Mouse (Mus musculus): Measurements from ENCODE around the gene Adora3. TPM values are rescaled to one million over a fixed set of nuclear protein-coding genes. Genes with fewer than 3 reads are reported as not detected.

Gene Adora3
- polyA plus RNA-seq, 1 experiment from 2014 or later, result 0.43 TPM

DNA sequence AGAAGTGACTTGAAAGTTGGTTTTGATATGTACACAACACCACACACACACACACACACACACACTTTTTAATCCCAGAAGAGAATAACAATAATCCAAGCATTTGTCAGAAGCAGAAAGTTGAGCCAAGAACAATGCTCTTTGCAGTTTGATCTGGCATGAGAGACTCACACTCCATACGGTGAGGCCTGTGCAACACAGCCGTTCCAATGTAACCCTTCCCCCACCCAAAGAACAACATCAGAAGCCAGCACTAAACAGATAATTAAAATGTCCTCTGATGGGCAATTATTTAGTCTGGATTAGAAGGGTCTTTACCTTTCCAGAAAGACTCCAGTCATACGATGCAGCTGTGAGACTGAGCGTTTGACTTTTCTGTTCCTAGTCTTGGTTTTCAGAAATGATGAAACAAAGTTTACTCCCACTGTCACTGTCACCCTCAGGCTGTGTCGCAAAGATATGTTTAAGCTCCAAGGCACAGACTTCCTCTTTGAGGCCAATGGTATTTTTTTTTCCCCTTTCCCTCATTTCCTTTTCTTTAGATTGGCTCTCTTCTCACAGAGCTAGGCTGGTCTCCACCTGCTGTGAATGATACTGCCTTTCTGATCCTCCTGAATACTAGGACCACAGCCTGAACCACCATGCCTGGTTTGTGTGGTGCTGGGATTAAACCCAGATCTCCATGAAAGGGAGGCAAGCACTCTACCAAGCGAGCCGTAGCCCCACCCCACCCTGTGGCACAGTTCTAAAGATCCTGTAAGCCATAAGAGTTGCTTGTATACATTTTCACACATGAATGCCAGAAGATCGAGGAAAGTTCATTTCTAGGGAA is 61.8 kb downstream of the Adora3 start, which contains the start of gene I830077J02Rik:
I830077J02Rik (minus strand) TSS at position 425 of the 832 bp plus-strand sequence.
- H3K27me3 ChIP-seq (replicated peaks; ENCODE audit: control insufficient read depth, insufficient read depth, low read length), result no peaks in the 10 kb centered on the region
- ATAC-seq, result no peak
- H3K4me2 ChIP-seq (replicated peaks; ENCODE audit: low read depth), result no peak within 1 kb of the TSS
- TF ChIP-seq CTCF (IDR thresholded peaks at IDR 0.05; ENCODE audit: low read depth), result no peak
- no peaks in the 10 kb centered on the region for H3K9me3 ChIP-seq (ENCODE audit: control insufficient read depth)
- no peak within 1 kb of the TSS for H3K9ac ChIP-seq (ENCODE audit: low read depth, low read length)
- no peak within 1 kb of the TSS for H3K4me3 ChIP-seq (ENCODE audit: low read depth, low read length)
- H3K27ac ChIP-seq (ENCODE audit: low read depth, low read length), result no peak within 1 kb of the TSS
- H3K4me1 ChIP-seq (replicated peaks; ENCODE audit: control insufficient read depth, insufficient read depth, low read length), result no peaks in the 10 kb centered on the region
- 78% methylated on average over 8 of the region's 8 CpGs for whole genome bisulfite sequencing
- peaks cover 1% of the 10 kb centered on the region; the same call in 1 of the 2 replicates for H3K36me3 ChIP-seq (ENCODE audit: control insufficient read depth, insufficient read depth)

DNA sequence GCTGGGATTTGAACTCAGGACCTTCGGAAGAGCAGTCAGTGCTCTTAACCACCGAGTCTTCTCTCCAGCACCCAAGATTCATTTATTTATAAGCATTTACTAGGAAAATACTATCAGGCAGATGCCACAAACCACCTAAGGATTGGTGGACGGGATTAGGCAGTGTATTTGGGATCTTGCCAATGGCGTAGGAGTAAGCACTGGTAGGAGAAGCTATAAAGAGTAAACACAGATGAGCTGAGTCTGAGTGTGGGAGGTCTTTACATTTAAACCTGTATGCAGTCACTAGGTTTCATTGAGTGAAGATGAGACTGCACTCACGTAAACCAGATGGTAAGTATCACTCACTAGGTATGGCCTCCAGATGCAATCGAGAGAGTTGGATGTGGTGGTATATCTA is 63.3 kb downstream of the Adora3 start:
- Histone ChIP-seq H3K4me1 (replicated peaks; ENCODE audit: control insufficient read depth, insufficient read depth, low read length) (no peaks in the 10 kb centered on the region), H3K4me2 (replicated peaks; ENCODE audit: low read depth) (no peak overlapping the region), H3K27me3 (replicated peaks; ENCODE audit: control insufficient read depth, insufficient read depth, low read length) (no peaks in the 10 kb centered on the region), H3K9ac (ENCODE audit: low read depth, low read length) (no peak overlapping the region), H3K27ac (ENCODE audit: low read depth, low read length) (no peak overlapping the region), H3K36me3 (ENCODE audit: control insufficient read depth, insufficient read depth) (peaks cover 7% of the 10 kb centered on the region; the same call in 1 of the 2 replicates), H3K4me3 (ENCODE audit: low read depth, low read length) (no peak overlapping the region), H3K9me3 (ENCODE audit: control insufficient read depth) (no peaks in the 10 kb centered on the region)
- TF ChIP-seq CTCF (IDR thresholded peaks at IDR 0.05; ENCODE audit: low read depth), result no peak
- no peak for ATAC-seq
- 89% methylated on average over 6 of the region's 6 CpGs for WGBS

DNA sequence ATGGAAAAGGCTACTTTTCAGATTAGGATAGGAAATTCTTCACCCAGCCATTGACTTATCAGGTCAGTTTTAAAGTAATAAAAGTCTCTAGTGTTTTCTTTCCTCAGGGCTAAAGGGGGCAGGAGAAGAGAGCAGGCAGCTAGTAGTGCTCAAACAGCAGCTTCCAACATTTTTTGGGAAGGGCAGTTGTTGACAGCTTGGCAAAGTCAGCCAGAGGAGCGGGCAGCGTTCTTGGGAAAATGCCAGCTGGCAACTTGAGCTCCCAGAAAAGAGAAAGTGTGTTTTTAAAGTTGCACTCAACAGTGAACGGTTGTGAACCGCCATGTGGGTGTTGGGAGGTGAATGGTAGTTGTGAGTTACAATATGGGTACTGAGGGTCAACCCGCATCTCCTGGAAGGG is 64.4 kb downstream of the Adora3 start:
- ATAC-seq, result no peak
- Histone ChIP-seq H3K4me2 (replicated peaks; ENCODE audit: low read depth) (no peak overlapping the region), H3K36me3 (ENCODE audit: control insufficient read depth, insufficient read depth) (peaks cover 7% of the 10 kb centered on the region; the same call in 1 of the 2 replicates), H3K9ac (ENCODE audit: low read depth, low read length) (no peak overlapping the region), H3K27me3 (replicated peaks; ENCODE audit: control insufficient read depth, insufficient read depth, low read length) (no peaks in the 10 kb centered on the region), H3K4me1 (replicated peaks; ENCODE audit: control insufficient read depth, insufficient read depth, low read length) (no peaks in the 10 kb centered on the region), H3K4me3 (ENCODE audit: low read depth, low read length) (no peak overlapping the region), H3K27ac (ENCODE audit: low read depth, low read length) (no peak overlapping the region), H3K9me3 (ENCODE audit: control insufficient read depth) (no peaks in the 10 kb centered on the region)
- TF ChIP-seq CTCF (IDR thresholded peaks at IDR 0.05; ENCODE audit: low read depth), result no peak
- 79% methylated on average over 5 of the region's 5 CpGs for WGBS

DNA sequence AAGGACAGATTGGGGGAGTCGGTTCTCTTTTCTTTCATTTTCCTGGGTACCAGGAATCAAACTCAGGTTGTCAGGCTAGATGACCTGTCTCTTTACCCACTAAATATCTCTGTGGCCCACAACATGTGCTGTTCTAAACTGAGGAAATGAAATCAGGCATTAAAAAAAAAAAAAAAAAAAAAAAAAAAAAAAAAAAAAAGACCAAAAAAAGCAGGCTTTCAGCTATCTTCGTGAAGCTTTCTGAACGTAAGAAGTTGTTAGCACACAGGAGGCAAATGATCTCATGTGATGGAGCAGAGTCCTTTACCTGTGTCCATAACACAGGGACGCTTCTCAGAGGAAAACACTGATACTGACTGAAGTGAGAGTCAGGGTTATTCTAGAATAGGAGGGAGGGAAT is 65.5 kb downstream of the Adora3 start:
- no peak for ATAC-seq
- Histone ChIP-seq H3K4me1 (replicated peaks; ENCODE audit: control insufficient read depth, insufficient read depth, low read length) (no peaks in the 10 kb centered on the region), H3K9ac (ENCODE audit: low read depth, low read length) (no peak overlapping the region), H3K27ac (ENCODE audit: low read depth, low read length) (no peak overlapping the region), H3K9me3 (ENCODE audit: control insufficient read depth) (no peaks in the 10 kb centered on the region), H3K27me3 (replicated peaks; ENCODE audit: control insufficient read depth, insufficient read depth, low read length) (no peaks in the 10 kb centered on the region), H3K4me2 (replicated peaks; ENCODE audit: low read depth) (no peak overlapping the region), H3K36me3 (ENCODE audit: control insufficient read depth, insufficient read depth) (peaks cover 14% of the 10 kb centered on the region; the same call in 1 of the 2 replicates), H3K4me3 (ENCODE audit: low read depth, low read length) (no peak overlapping the region)
- TF ChIP-seq CTCF (IDR thresholded peaks at IDR 0.05; ENCODE audit: low read depth), result no peak
- WGBS, result 80% methylated on average over 4 of the region's 4 CpGs

DNA sequence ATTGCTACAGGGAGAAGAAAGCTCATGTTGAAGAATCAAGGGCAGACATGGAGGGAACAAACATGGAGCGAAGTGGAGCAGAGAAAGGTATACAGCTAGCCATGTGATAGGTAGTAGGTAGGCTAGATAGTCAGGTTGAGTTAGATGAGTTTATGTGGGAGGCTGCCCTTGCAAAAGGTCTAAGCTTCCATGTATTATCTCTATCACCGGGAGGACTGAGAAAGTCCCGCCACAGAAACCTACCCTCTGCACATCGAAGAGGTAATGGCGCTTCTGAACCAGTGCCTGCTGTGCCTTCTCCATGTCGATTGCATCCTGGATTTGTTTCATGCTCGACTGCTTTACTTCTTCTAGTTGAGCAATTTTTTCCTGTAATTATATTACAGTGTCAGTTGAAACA is 80.7 kb downstream of the Adora3 start:
- Histone ChIP-seq H3K4me3 (ENCODE audit: low read depth, low read length) (no peak overlapping the region), H3K4me1 (replicated peaks; ENCODE audit: control insufficient read depth, insufficient read depth, low read length) (no peaks in the 10 kb centered on the region), H3K27me3 (replicated peaks; ENCODE audit: control insufficient read depth, insufficient read depth, low read length) (no peaks in the 10 kb centered on the region), H3K9me3 (ENCODE audit: control insufficient read depth) (no peaks in the 10 kb centered on the region), H3K36me3 (ENCODE audit: control insufficient read depth, insufficient read depth) (peaks cover 55% of the 10 kb centered on the region), H3K9ac (ENCODE audit: low read depth, low read length) (no peak overlapping the region), H3K27ac (ENCODE audit: low read depth, low read length) (no peak overlapping the region), H3K4me2 (replicated peaks; ENCODE audit: low read depth) (no peak overlapping the region)
- ATAC-seq, result no peak
- TF ChIP-seq CTCF (IDR thresholded peaks at IDR 0.05; ENCODE audit: low read depth), result no peak
- WGBS, result 95% methylated on average over 7 of the region's 7 CpGs

DNA sequence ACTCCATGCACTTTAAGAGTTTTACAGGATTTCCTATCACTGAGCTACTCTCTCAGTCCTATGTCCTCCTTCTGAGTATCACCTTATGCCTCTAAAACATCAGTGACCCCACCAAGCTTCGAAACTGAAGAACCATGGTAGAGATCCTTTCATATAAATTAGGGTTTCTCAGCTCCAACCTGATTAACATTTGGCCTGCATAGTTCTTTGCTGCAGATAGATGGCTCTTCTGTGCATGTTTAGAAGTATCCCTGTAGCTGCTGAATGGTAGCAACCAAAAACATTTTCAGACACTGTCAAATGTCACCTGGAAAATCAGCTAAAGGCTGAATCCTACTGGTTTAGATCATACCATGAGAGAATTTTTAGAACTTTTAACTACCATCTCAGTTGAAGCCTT is 86.6 kb downstream of the Adora3 start:
- Histone ChIP-seq H3K9me3 (ENCODE audit: control insufficient read depth) (no peaks in the 10 kb centered on the region), H3K4me1 (replicated peaks; ENCODE audit: control insufficient read depth, insufficient read depth, low read length) (no peaks in the 10 kb centered on the region; the same call in 1 of the 2 replicates), H3K9ac (ENCODE audit: low read depth, low read length) (no peak overlapping the region), H3K36me3 (ENCODE audit: control insufficient read depth, insufficient read depth) (peaks cover 22% of the 10 kb centered on the region), H3K4me2 (replicated peaks; ENCODE audit: low read depth) (no peak overlapping the region; the same call in 1 of the 2 replicates), H3K27me3 (replicated peaks; ENCODE audit: control insufficient read depth, insufficient read depth, low read length) (no peaks in the 10 kb centered on the region), H3K4me3 (ENCODE audit: low read depth, low read length) (no peak overlapping the region), H3K27ac (ENCODE audit: low read depth, low read length) (no peak overlapping the region)
- WGBS, result 90% methylated on average over 1 of the region's 1 CpGs
- ATAC-seq, result no peak
- peak; percentile 31; the same call in 1 of the 2 replicates for TF ChIP-seq CTCF (IDR thresholded peaks at IDR 0.05; ENCODE audit: low read depth)

All from intestine, postnatal 0 days (tissue).